15 mouse cellular contexts compared by ENCODE assay signal in the genomic region with DNA sequence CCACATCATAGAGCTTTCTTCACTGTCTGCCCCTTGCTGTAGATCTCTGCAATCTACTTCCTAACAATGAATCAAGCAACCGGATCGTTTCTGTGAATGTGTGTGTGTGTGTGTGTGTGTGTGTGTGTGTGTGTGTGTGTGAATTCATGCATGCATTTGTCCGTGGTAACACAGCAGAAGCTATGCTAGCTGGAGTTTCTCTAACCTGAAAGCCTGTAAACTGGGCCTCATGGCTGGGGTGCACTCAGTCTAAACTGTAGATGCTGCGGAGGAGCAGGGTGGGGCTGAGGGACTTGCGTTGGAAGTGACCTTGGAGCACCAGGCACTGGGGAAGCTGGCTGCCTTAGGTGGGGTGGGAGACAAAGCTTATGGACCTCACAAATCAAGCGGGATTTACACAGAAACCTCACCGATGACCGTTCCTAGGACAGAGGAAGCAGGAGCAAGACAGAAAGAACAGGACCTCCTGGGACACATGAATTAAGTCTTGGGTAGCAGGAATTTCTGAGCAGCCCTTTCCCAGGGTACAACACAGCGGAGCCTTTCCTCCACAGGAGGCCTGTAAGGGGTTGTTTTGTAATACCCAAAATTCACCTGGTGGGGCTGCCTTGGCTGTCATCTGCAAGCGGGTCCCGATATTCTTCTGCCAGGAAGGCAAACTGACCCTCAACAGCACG. TPM values are rescaled to one million over a fixed set of nuclear protein-coding genes. Genes with fewer than 3 reads are reported as not detected.
DNase-seq lines count a peak whose midpoint lies in the region; ATAC-seq and TF ChIP-seq lines count a peak whose summit lies in the region.
"Had no signal": no experiment of that assay in that cellular context is flagged by ENCODE, and none has a peak within 500 bp of the region (broad histone marks: within the 10 kb centered on the region; RNA-seq: fewer than 3 reads in every experiment).

No protein-coding gene starts in this region.

- no peaks in the 10 kb centered on the region for H3K27me3 ChIP-seq in kidney, embryonic 15.5 days
- H3K27me3 ChIP-seq in kidney, adult 2 months (replicated peaks; ENCODE audit: control insufficient read depth, insufficient read depth, low read length): no peaks in the 10 kb centered on the region; the same call in 1 of the 2 replicates
- H3K27me3 ChIP-seq: CH12.LX had no signal

- peak; percentile 20; the same call in 1 of the 2 replicates for ATAC-seq in kidney, embryonic 15.5 days (replicated peaks; ENCODE audit: low FRiP score)
- ATAC-seq: activated CD4-positive, CD25-positive, alpha-beta regulatory T cell, adult 4 months had no signal

- TF ChIP-seq CTCF in kidney, adult 2 months (conservative IDR thresholded peaks at IDR 0.05; ENCODE audit: insufficient read depth, insufficient read length, low read depth, low read length): no peak

- peak overlapping the region; percentile 46 for H3K4me2 ChIP-seq in kidney, embryonic 15.5 days

- H3K4me1 ChIP-seq in kidney, embryonic 15.5 days: peaks cover 46% of the 10 kb centered on the region
- 0 out of 2 replicates have a peak, but pooled peaks cover 3% of the 10 kb centered on the region for H3K4me1 ChIP-seq in kidney, adult 2 months (ENCODE audit: control insufficient read depth, insufficient read depth, low read length)

- H3K4me3 ChIP-seq in kidney, embryonic 15.5 days (replicated peaks): no peak overlapping the region
- H3K4me3 ChIP-seq in kidney, adult 2 months (ENCODE audit: insufficient read depth, low read depth, low read length): no peak overlapping the region
- H3K4me3 ChIP-seq: hindbrain, embryonic 12.5 days had no signal

- H3K9me3 ChIP-seq in kidney, embryonic 15.5 days (replicated peaks): peaks cover 6% of the 10 kb centered on the region; the same call in 1 of the 2 replicates

- H3K27ac ChIP-seq in kidney, embryonic 15.5 days: peak overlapping the region; percentile 86
- no peak overlapping the region for H3K27ac ChIP-seq in kidney, adult 2 months (ENCODE audit: insufficient read depth, low read depth, low read length)
- H3K27ac ChIP-seq: hindbrain, embryonic 12.5 days; liver, embryonic 14.5 days; stomach, postnatal 0 days had no signal

- DNase-seq in kidney, adult 2 months: no peak
- DNase-seq in 416B (ENCODE audit: low read depth) (peak; percentile 4), R1 (ENCODE audit: low read depth, low spot score) (peak; percentile 13)
- DNase-seq in neural tube, embryonic 10.5 days (ENCODE audit: extremely low spot score, low spot score): peak; percentile 17
- DNase-seq in left cerebral cortex, adult 9 months (ENCODE audit: low spot score in 2 of 2): no peak
- no peak for DNase-seq in right cerebral cortex, postnatal 36 days (ENCODE audit: low spot score in 2 of 2)
- DNase-seq: cerebellum, adult 9-11 months; lung, postnatal 10 days; thymus, postnatal 25 days had no signal

- H3K9ac ChIP-seq in kidney, embryonic 15.5 days: no peak overlapping the region
- H3K9ac ChIP-seq: hindbrain, embryonic 12.5 days; liver, embryonic 14.5 days had no signal

- 26% methylated on average over 12 of the region's 12 CpGs for WGBS in kidney, embryonic 15.5 days
- 34% methylated on average over 12 of the region's 12 CpGs for WGBS in kidney, adult 2 months

- H3K36me3 ChIP-seq in kidney, embryonic 15.5 days: no peaks in the 10 kb centered on the region
- H3K36me3 ChIP-seq in kidney, adult 2 months (ENCODE audit: control insufficient read depth, insufficient read depth, low read length): no peaks in the 10 kb centered on the region
- H3K36me3 ChIP-seq: hindbrain, embryonic 12.5 days had no signal

- no peak for TF ChIP-seq POLR2A in kidney, adult 2 months (IDR thresholded peaks at IDR 0.05; ENCODE audit: low read depth, low read length)

RNA-seq across cellular contexts. Expression of gene Gm10320, which starts 41.0 kb away (rescaled TPM):
- 1.1 and 2.6 TPM in 2 replicates for polyA plus RNA-seq in kidney, embryonic 15.5 days (2015; fragmentation: Nextera tagmentation; extraction: Ambion mirVana)
- polyA plus RNA-seq in kidney, adult 2 months (2012; rRNA removed): 1.1 and 2.0 TPM in 2 replicates
- polyA plus RNA-seq: hindbrain, embryonic 12.5 days had no signal

Comparison
In these comparisons a context has a peak if more than half of its experiments do, and no peak if none do; other contexts are left out.
1. DNase-seq: peak in 416B (single experiment), R1 (single experiment) and neural tube, embryonic 10.5 days (single experiment); none in kidney, adult 2 months (single experiment), left cerebral cortex, adult 9 months (0 of 2) and right cerebral cortex, postnatal 36 days (0 of 2).